Mouse (Mus musculus): ENCODE results near the gene Brd3. TPM values are rescaled to one million over a fixed set of nuclear protein-coding genes. Genes with fewer than 3 reads are reported as not detected.

The Brd3 gene
- polyA plus RNA-seq, 1 experiment: 16.4 TPM

DNA sequence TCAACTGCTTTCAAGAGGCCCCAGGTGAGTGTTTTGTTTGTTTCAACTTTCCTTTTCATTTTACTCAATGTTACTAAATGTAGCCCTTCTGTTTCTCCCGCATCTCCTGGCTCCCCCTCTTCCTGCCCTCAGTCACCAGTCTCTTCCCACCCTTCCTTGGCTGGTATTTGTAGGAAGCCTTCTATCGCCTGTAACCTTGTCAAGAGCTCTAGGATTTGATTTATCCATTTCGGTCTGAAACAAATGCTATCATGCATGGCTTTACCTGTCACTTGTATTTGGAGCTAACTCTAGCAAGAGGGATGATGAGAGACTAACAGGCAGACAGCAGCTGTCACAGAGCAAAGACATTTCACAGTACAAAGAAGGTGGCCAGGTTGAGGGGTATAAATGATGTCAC, 99.3 kb downstream of the Brd3 start:
- H3K36me3 ChIP-seq (ENCODE audit: control insufficient read depth, insufficient read depth, low read length): no peaks in the 10 kb centered on the region
- no peak overlapping the region for H3K27ac ChIP-seq (ENCODE audit: insufficient read depth, low read depth, low read length)
- no peaks in the 10 kb centered on the region for H3K27me3 ChIP-seq (replicated peaks; ENCODE audit: control insufficient read depth, insufficient read depth, low read length)
- no peak for DNase-seq
- no peak overlapping the region for H3K4me3 ChIP-seq (ENCODE audit: insufficient read depth, low read depth, low read length)
- 66% methylated on average over 3 of the region's 3 CpGs for WGBS
- H3K4me1 ChIP-seq (ENCODE audit: control insufficient read depth, insufficient read depth, low read length): peaks cover 31% of the 10 kb centered on the region
- TF ChIP-seq POLR2A (IDR thresholded peaks at IDR 0.05; ENCODE audit: low read depth, low read length) (no peak), CTCF (conservative IDR thresholded peaks at IDR 0.05; ENCODE audit: insufficient read depth, insufficient read length, low read depth, low read length) (no peak)

DNA sequence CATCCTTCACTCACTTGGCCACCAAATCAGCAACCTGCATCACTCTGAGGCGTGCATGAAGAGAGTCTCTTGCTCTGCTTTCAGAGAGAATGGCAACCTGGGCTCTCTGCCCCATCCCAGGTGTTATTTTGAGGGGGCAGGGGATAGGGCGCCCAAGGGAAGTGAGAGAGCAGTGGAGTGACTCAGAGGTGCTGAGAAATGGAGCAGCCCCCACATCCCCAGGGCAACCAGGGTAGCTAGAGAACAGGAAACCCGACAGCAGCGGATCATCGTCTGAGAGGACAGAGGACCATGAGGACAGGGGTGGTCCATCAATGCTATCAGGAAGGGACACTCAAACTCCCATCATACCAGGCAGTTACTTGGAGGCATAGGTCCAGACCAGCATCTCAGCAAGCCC, 100.5 kb downstream of the Brd3 start:
- no peak overlapping the region for H3K27ac ChIP-seq (ENCODE audit: insufficient read depth, low read depth, low read length)
- no peaks in the 10 kb centered on the region for H3K27me3 ChIP-seq (replicated peaks; ENCODE audit: control insufficient read depth, insufficient read depth, low read length)
- DNase-seq: no peak
- H3K4me1 ChIP-seq (ENCODE audit: control insufficient read depth, insufficient read depth, low read length): peaks cover 26% of the 10 kb centered on the region
- no peaks in the 10 kb centered on the region for H3K36me3 ChIP-seq (ENCODE audit: control insufficient read depth, insufficient read depth, low read length)
- no peak for TF ChIP-seq POLR2A (IDR thresholded peaks at IDR 0.05; ENCODE audit: low read depth, low read length)
- no peak for TF ChIP-seq CTCF (conservative IDR thresholded peaks at IDR 0.05; ENCODE audit: insufficient read depth, insufficient read length, low read depth, low read length)
- no peak overlapping the region for H3K4me3 ChIP-seq (ENCODE audit: insufficient read depth, low read depth, low read length)
- WGBS: 85% methylated on average over 5 of the region's 5 CpGs

DNA sequence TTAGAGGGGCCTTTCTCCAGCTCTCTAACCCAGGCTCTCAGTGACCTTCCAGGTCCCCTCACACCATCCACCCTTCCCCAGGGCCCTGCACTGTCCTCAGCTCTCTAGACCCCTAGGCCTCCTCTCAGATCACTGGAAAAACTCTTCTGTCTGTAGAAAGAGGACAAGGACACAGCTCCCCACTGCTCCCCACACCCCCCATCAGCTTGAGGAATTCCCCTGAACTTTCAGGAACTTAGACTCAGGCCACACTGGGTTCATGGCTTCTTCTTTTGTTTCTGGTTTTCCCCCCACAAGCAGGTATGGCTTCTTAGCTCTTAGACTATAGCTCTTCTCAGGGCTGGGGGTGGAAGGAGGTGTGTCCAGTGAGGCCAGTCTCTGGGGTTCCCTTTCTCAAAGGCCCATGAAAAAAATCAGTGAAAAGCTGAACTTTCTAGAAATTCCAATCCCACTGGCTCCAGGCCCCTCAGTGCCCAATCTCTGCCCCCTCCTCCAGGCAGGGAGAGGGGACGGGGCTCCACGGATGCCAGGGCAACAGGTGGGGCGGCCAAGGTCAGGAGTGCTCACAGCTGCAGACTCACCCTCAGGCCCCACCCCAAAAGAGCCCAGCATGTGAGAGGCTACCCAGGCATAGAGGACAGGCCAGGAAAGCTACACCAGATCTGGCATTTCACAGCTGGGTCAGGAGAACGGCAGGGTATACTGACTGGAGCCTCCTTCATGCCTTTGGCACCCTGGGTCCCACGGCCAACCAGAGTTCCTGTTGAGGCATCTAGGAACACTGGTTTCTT, 102.2 kb downstream of the Brd3 start:
- no peak overlapping the region for H3K4me3 ChIP-seq (ENCODE audit: insufficient read depth, low read depth, low read length)
- 61% methylated on average over 5 of the region's 5 CpGs for WGBS
- no peaks in the 10 kb centered on the region for H3K27me3 ChIP-seq (replicated peaks; ENCODE audit: control insufficient read depth, insufficient read depth, low read length)
- H3K4me1 ChIP-seq (ENCODE audit: control insufficient read depth, insufficient read depth, low read length): peaks cover 19% of the 10 kb centered on the region
- no peak for DNase-seq
- H3K36me3 ChIP-seq (ENCODE audit: control insufficient read depth, insufficient read depth, low read length): no peaks in the 10 kb centered on the region
- TF ChIP-seq POLR2A (IDR thresholded peaks at IDR 0.05; ENCODE audit: low read depth, low read length) (no peak), CTCF (conservative IDR thresholded peaks at IDR 0.05; ENCODE audit: insufficient read depth, insufficient read length, low read depth, low read length) (no peak)
- no peak overlapping the region for H3K27ac ChIP-seq (ENCODE audit: insufficient read depth, low read depth, low read length)

DNA sequence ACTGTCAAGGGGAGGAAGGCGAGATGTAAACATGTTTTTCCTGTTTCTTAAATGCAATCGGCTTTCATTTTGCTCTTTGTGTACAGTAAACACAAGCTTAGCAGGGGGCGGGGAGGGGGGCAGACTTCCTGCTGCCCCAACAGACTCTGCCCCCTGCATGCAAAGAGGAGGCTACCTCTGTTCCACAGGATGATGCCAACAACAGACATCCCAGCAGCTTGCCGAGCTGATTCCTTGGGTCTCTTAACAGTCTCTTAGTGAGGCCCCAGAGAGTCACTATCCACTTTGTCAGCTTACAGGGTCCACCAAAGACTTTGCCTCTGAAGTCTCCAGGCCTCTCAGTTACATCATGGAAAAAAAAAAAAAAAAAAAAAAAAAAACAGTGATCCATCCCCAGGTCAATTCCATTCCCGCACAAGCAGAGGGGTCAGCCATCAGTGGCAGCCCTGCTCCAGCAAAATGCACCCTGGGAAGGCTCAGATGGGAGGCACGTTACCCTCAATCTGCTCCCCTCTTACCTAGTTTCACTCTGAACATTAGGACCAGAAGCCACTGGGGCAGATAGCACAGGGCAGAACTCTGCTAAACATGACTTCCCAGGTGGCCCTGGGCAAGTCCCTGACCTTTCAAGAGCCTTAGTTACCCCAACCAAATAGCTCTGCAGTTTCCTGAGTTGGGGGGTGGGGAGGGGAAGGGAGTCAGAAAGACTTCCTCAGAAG, 102.9 kb downstream of the Brd3 start:
- WGBS: 47% methylated on average over 6 of the region's 6 CpGs
- no peak overlapping the region for H3K27ac ChIP-seq (ENCODE audit: insufficient read depth, low read depth, low read length)

DNA sequence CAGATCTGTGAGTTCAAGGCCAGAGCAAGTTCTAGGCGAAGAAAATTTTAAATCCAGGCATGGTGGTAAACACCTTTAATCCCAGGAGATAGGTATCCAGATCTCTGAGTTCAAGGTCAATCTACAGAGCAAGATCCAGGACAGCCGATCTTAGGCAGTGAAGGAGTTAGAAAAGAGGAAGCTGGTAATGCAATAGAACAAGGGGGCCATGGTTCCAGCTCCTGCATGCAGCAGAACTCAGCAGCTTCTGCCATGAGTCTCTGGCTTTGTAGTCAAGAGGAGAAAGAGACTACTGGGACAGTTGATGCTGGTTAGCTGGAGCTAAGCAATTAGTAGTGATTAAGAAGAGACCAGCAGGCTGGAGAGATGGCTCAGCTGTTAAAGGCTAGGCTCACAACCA, 105.9 kb downstream of the Brd3 start:
- DNase-seq: no peak
- no peaks in the 10 kb centered on the region for H3K36me3 ChIP-seq (ENCODE audit: control insufficient read depth, insufficient read depth, low read length)
- no peak overlapping the region for H3K27ac ChIP-seq (ENCODE audit: insufficient read depth, low read depth, low read length)
- no peaks in the 10 kb centered on the region for H3K27me3 ChIP-seq (replicated peaks; ENCODE audit: control insufficient read depth, insufficient read depth, low read length)
- no peak overlapping the region for H3K4me3 ChIP-seq (ENCODE audit: insufficient read depth, low read depth, low read length)
- H3K4me1 ChIP-seq (ENCODE audit: control insufficient read depth, insufficient read depth, low read length): peaks cover 17% of the 10 kb centered on the region
- 76% methylated on average over 2 of the region's 2 CpGs for WGBS
- no peak for TF ChIP-seq POLR2A (IDR thresholded peaks at IDR 0.05; ENCODE audit: low read depth, low read length)
- TF ChIP-seq CTCF (conservative IDR thresholded peaks at IDR 0.05; ENCODE audit: insufficient read depth, insufficient read length, low read depth, low read length): no peak

More for the DNA sequence above, 102.9 kb downstream of the Brd3 start:
- Histone ChIP-seq H3K36me3 (ENCODE audit: control insufficient read depth, insufficient read depth, low read length) (no peaks in the 10 kb centered on the region), H3K4me1 (ENCODE audit: control insufficient read depth, insufficient read depth, low read length) (peaks cover 19% of the 10 kb centered on the region), H3K4me3 (ENCODE audit: insufficient read depth, low read depth, low read length) (no peak overlapping the region), H3K27me3 (replicated peaks; ENCODE audit: control insufficient read depth, insufficient read depth, low read length) (no peaks in the 10 kb centered on the region)
- TF ChIP-seq POLR2A (IDR thresholded peaks at IDR 0.05; ENCODE audit: low read depth, low read length) (no peak), CTCF (conservative IDR thresholded peaks at IDR 0.05; ENCODE audit: insufficient read depth, insufficient read length, low read depth, low read length) (no peak)
- no peak for DNase-seq

DNA sequence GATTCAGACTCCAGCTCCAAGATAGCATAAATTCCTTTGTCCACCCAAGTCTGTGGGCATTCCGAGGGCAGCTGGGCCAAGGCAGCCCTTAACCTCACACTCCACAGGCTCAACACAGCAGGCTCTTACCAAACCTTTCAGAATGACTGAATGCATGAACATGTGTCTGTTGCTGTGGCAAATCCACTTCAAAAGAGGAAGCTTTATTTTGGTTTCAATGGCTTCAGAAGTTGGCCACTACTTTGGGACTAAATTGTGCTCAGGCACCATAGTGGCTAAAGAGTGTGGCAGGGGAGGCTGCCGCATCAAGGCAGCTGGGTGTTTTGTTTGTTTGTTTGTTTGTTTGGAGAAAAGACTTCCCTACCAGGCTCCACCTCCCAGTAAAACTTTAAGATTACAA, 107.4 kb downstream of the Brd3 start:
- Histone ChIP-seq H3K27ac (ENCODE audit: insufficient read depth, low read depth, low read length) (no peak overlapping the region), H3K4me3 (ENCODE audit: insufficient read depth, low read depth, low read length) (no peak overlapping the region), H3K36me3 (ENCODE audit: control insufficient read depth, insufficient read depth, low read length) (no peaks in the 10 kb centered on the region), H3K4me1 (ENCODE audit: control insufficient read depth, insufficient read depth, low read length) (peaks cover 16% of the 10 kb centered on the region), H3K27me3 (replicated peaks; ENCODE audit: control insufficient read depth, insufficient read depth, low read length) (no peaks in the 10 kb centered on the region)
- no peak for DNase-seq
- WGBS: 97% methylated on average over 2 of the region's 2 CpGs
- TF ChIP-seq POLR2A (IDR thresholded peaks at IDR 0.05; ENCODE audit: low read depth, low read length): no peak
- no peak for TF ChIP-seq CTCF (conservative IDR thresholded peaks at IDR 0.05; ENCODE audit: insufficient read depth, insufficient read length, low read depth, low read length)
